Comparison of ENCODE assay signal across 27 mouse cellular contexts in genomic region chr2:43756626-43757025, GRCm38 (mm10). TPM values are rescaled to one million over a fixed set of nuclear protein-coding genes. Genes with fewer than 3 reads are reported as not detected.
A peak's percentile ranks its signal among the peaks of the same experiment; 100 is the strongest.
DNase-seq lines count a peak whose midpoint lies in the region; ATAC-seq and TF ChIP-seq lines count a peak whose summit lies in the region.
"Had no signal": no experiment of that assay in that cellular context is flagged by ENCODE, and none has a peak within 500 bp of the region (broad histone marks: within the 10 kb centered on the region; RNA-seq: fewer than 3 reads in every experiment).

No protein-coding gene starts in this region.

- H3K4me1 ChIP-seq in spleen, adult 2 months (ENCODE audit: control insufficient read depth, insufficient read depth, insufficient read length): peaks cover 15% of the 10 kb centered on the region
- H3K4me1 ChIP-seq: forebrain, embryonic 10.5 days; forebrain, embryonic 13.5 days; heart, embryonic 12.5 days; heart, embryonic 15.5 days; intestine, embryonic 15.5 days had no signal

- no peak for TF ChIP-seq CTCF in spleen, adult 2 months (IDR thresholded peaks at IDR 0.05; ENCODE audit: extremely low read depth, insufficient read depth, insufficient read length, insufficient replicate concordance)

- no peaks in the 10 kb centered on the region for H3K27me3 ChIP-seq in spleen, adult 2 months (ENCODE audit: control insufficient read depth, insufficient read depth, low read length)
- H3K27me3 ChIP-seq: CH12.LX; forebrain, embryonic 13.5 days; heart, embryonic 12.5 days; heart, embryonic 15.5 days; intestine, embryonic 15.5 days; Patski had no signal

- peaks cover 4% of the 10 kb centered on the region; the same call in 1 of the 2 replicates for H3K36me3 ChIP-seq in spleen, adult 2 months (ENCODE audit: control insufficient read depth, insufficient read depth, low read length)
- H3K36me3 ChIP-seq: forebrain, embryonic 10.5 days; heart, embryonic 12.5 days; heart, embryonic 15.5 days; intestine, embryonic 15.5 days had no signal

- H3K4me3 ChIP-seq in spleen, adult 2 months (ENCODE audit: extremely low read depth, insufficient read depth, insufficient read length): no peak overlapping the region
- H3K4me3 ChIP-seq: forebrain, embryonic 10.5 days; forebrain, embryonic 13.5 days; gastrocnemius, adult 2 months; heart, embryonic 12.5 days; heart, embryonic 15.5 days; intestine, embryonic 15.5 days had no signal

- WGBS in spleen, adult 2 months: 80% methylated on average over 2 of the region's 2 CpGs

- peak; percentile 74 for ATAC-seq in inflammation-experienced regulatory T-cells, adult 6 months
- ATAC-seq: forebrain, embryonic 13.5 days; hindbrain, postnatal 0 days; intestine, embryonic 15.5 days; Patski had no signal

- no peak for TF ChIP-seq POLR2A in spleen, adult 2 months (IDR thresholded peaks at IDR 0.05; ENCODE audit: low read depth, low read length)

- H3K27ac ChIP-seq in spleen, adult 2 months (ENCODE audit: insufficient read depth, low read length): 0 out of 2 replicates have a peak overlapping the region, but pooled peaks have one; percentile 9
- H3K27ac ChIP-seq: forebrain, embryonic 10.5 days; forebrain, embryonic 13.5 days; gastrocnemius, adult 2 months; heart, embryonic 15.5 days; hindbrain, embryonic 14.5 days; hindbrain, postnatal 0 days; intestine, embryonic 15.5 days had no signal

- no peak for DNase-seq in spleen, adult 2 months (ENCODE audit: low read depth in 1 of 2, low spot score in 2 of 2)
- DNase-seq in spleen, postnatal 14 days (ENCODE audit: low spot score in 2 of 2): no peak
- DNase-seq in T-cell, adult 2 months (ENCODE audit: low spot score): peak; percentile 66
- DNase-seq in layer of hippocampus, adult 11-12 months (ENCODE audit: low spot score): no peak
- DNase-seq in yolk sac, embryonic 10.5 days (ENCODE audit: low spot score): no peak
- no peak for DNase-seq in adrenal gland, postnatal 36 days
- DNase-seq: adrenal gland, adult 8-10 months; adrenal gland, postnatal 25 days; B cell, adult 2 months; cerebellum, adult 18-20 months; cerebellum, adult 9-10 months; cerebellum, postnatal 14 days; gastrocnemius, adult 2 months; gastrocnemius, postnatal 14 days; heart, adult 18-20 months; heart, postnatal 14 days; heart, postnatal 4 days had no signal

RNA-seq across cellular contexts. Expression of gene Arhgap15, which starts 8.0 kb away (rescaled TPM):
- 4.2 and 4.8 TPM in 2 replicates for polyA plus RNA-seq in spleen, adult 2 months (2012; rRNA removed)
- 100 to 1,000 TPM; 195 to 420 (median 351) TPM for polyA plus RNA-seq in inflammation-experienced regulatory T-cells, adult 6 months (2017; shearing (Covaris generic))
- 1 to 10 TPM; 1.7 to 3.3 TPM for total RNA-seq in adrenal gland, postnatal 36 days (2021)
- polyA plus RNA-seq: Patski had no signal

Comparison
In these comparisons a context has a peak if more than half of its experiments do, and no peak if none do; other contexts are left out.
1. RNA of gene Arhgap15, which starts 8.0 kb away (polyA plus RNA-seq): 195 to 420 TPM in inflammation-experienced regulatory T-cells, adult 6 months; 4.2 to 4.8 TPM in spleen, adult 2 months; every median in the first group is over 10 times any median in the second.